8 mouse cellular contexts compared by ENCODE assay signal in the genomic region with DNA sequence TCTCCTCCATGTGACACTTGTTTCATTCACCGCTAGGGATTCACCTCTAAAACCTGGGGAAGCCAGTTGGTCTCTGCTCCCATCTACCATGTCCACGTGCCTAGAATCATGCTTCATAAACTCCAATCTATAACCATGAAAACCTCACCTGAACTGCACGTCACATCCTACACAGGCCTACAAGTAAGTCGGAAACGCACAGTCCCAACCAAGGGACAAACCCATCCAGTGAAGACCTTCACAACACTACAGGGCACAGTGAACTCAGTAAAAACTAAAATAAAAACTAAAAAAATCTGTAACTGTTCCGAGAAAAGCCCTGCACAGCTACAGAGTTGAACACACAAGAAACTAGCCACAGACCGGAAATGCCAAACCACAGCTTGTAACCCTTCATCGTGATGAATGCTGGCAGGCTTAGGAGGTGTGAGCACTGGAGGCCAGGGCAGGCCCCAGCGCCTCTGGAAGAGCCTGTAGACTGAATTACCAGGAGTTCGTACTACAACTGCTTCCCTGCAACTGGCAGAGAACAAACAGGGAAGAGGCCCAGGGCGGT.
DNase-seq lines count a peak whose midpoint lies in the region; ATAC-seq and TF ChIP-seq lines count a peak whose summit lies in the region.

No protein-coding gene starts in this region.

- no peak overlapping the region for H3K4me3 ChIP-seq in myocyte
- no peak overlapping the region for H3K4me3 ChIP-seq in hindbrain, embryonic 13.5 days

- H3K79me2 ChIP-seq in myocyte (ENCODE audit: control insufficient read depth, insufficient read depth) = peaks cover 88% of the 10 kb centered on the region

- peak; percentile 89 to 91 for ATAC-seq in hematopoietic stem cell, adult 5-6 weeks (replicated peaks in 1 of 2; ENCODE audit: insufficient read depth in 1 of 2, low FRiP score in 2 of 2, low TSS enrichment in 1 of 2, low read depth in 1 of 2, poor library complexity in 2 of 2, severe bottlenecking in 2 of 2)
- no peak for ATAC-seq in hindbrain, embryonic 13.5 days (ENCODE audit: low FRiP score)

- no peak overlapping the region for H3K27ac ChIP-seq in hindbrain, embryonic 13.5 days

- no peaks in the 10 kb centered on the region for H3K36me3 ChIP-seq in myocyte (ENCODE audit: control insufficient read depth, insufficient read depth)
- H3K36me3 ChIP-seq in hindbrain, embryonic 13.5 days = no peaks in the 10 kb centered on the region

- WGBS in hindbrain, embryonic 13.5 days = 91% methylated on average over 11 of the region's 11 CpGs

- H3K9ac ChIP-seq in hindbrain, embryonic 13.5 days = no peak overlapping the region

- peaks cover 20% of the 10 kb centered on the region for H3K4me1 ChIP-seq in hindbrain, embryonic 13.5 days (replicated peaks)

- no peaks in the 10 kb centered on the region for H3K27me3 ChIP-seq in myocyte (ENCODE audit: control insufficient read depth, insufficient read depth, insufficient read length)
- H3K27me3 ChIP-seq in hindbrain, embryonic 13.5 days = no peaks in the 10 kb centered on the region

- peak overlapping the region; percentile 41 for H3K4me2 ChIP-seq in myocyte (ENCODE audit: low read depth)
- no peak overlapping the region for H3K4me2 ChIP-seq in hindbrain, embryonic 13.5 days

- H3ac ChIP-seq in myocyte (ENCODE audit: control insufficient read depth, insufficient read length) = no peak overlapping the region

- intact Hi-C loops in left cerebral cortex, postnatal 4 days (cut with DNase I) = no loop called here

- no peaks in the 10 kb centered on the region for H3K9me3 ChIP-seq in hindbrain, embryonic 13.5 days

- peak; percentile 58 for DNase-seq in 3134 (ENCODE audit: extremely low read depth, insufficient read length, low spot score)
- DNase-seq in CD4-positive helper T cell, adult 2 months (ENCODE audit: low read depth, low spot score) = peak; percentile 92
- DNase-seq in right cerebral cortex, postnatal 10 days (ENCODE audit: low spot score in 2 of 2) = no peak
- no peak for DNase-seq in left cerebral cortex, postnatal 4 days
- DNase-seq in frontal cortex, postnatal 14 days (ENCODE audit: low spot score in 2 of 2) = no peak

- no peak for TF ChIP-seq POLR2A in myocyte (IDR thresholded peaks at IDR 0.05; ENCODE audit: insufficient read length, low read depth)

TF ChIP-seq in myocyte, 11 proteins besides CTCF, POLR2A, EP300 and RAD21:
- no peak for TF ChIP-seq MAX (IDR thresholded peaks at IDR 0.05; ENCODE audit: low read depth)
- no peak for TF ChIP-seq TCF12 (IDR thresholded peaks at IDR 0.05; ENCODE audit: insufficient read depth, poor library complexity, severe bottlenecking)
- TF ChIP-seq E2F4 (IDR thresholded peaks at IDR 0.05; ENCODE audit: insufficient read depth) = no peak
- no peak for TF ChIP-seq MYOG (IDR thresholded peaks at IDR 0.05; ENCODE audit: control insufficient read depth in 1 of 3, insufficient read depth in 1 of 3, insufficient read length in 2 of 3, low read depth in 2 of 3)
- TF ChIP-seq SRF (IDR thresholded peaks at IDR 0.05; ENCODE audit: control insufficient read depth, insufficient read length, low read depth) = no peak
- TF ChIP-seq POLR2AphosphoS2 (IDR thresholded peaks at IDR 0.05; ENCODE audit: insufficient read length, low read depth) = no peak
- TF ChIP-seq REST (IDR thresholded peaks at IDR 0.05; ENCODE audit: insufficient read depth, insufficient read length) = no peak
- TF ChIP-seq TCF3 (IDR thresholded peaks at IDR 0.05; ENCODE audit: insufficient read length, low read depth) = no peak
- no peak for TF ChIP-seq MYOD1 (IDR thresholded peaks at IDR 0.05; ENCODE audit: control insufficient read depth in 1 of 3, insufficient read length in 2 of 3, low read depth in 2 of 3)
- TF ChIP-seq CEBPB (IDR thresholded peaks at IDR 0.05; ENCODE audit: insufficient read depth, poor library complexity, severe bottlenecking) = no peak
- no peak for TF ChIP-seq USF1 (IDR thresholded peaks at IDR 0.05; ENCODE audit: low read depth)

Comparison
In these comparisons a context has a peak if more than half of its experiments do, and no peak if none do; other contexts are left out.
1. DNase-seq: peak in 3134 (single experiment) and CD4-positive helper T cell, adult 2 months (single experiment); none in right cerebral cortex, postnatal 10 days (0 of 2), left cerebral cortex, postnatal 4 days (single experiment) and frontal cortex, postnatal 14 days (0 of 2).